Mouse (Mus musculus) inflammation-experienced regulatory T-cells, adult 6 months (primary cell): ENCODE measurements around the gene E030030I06Rik. TPM values are rescaled to one million over a fixed set of nuclear protein-coding genes. Genes with fewer than 3 reads are reported as not detected.
"Not testable (repeated sequence)": the region's sequence is repeated elsewhere in the genome, so short reads cannot be mapped to it uniquely, and the experiment has no call there.

ENCODE experiments used
- ATAC-seq: one replicate; pipeline ENCODE4 v1.8.0; 2017
- polyA plus RNA-seq, 3 experiments: library from polyadenylated mRNA; unstranded; fragments of 100-300 nt; shearing (Covaris generic); gene quantifications; one replicate each; pipeline ENCODE4 v1.2.1; 2017

The E030030I06Rik gene
- polyA plus RNA-seq: 10 to 100 TPM in 2 of 3 experiments, 1 to 10 TPM in 1; 9.4 to 12.6 (median 12.1) TPM

DNA sequence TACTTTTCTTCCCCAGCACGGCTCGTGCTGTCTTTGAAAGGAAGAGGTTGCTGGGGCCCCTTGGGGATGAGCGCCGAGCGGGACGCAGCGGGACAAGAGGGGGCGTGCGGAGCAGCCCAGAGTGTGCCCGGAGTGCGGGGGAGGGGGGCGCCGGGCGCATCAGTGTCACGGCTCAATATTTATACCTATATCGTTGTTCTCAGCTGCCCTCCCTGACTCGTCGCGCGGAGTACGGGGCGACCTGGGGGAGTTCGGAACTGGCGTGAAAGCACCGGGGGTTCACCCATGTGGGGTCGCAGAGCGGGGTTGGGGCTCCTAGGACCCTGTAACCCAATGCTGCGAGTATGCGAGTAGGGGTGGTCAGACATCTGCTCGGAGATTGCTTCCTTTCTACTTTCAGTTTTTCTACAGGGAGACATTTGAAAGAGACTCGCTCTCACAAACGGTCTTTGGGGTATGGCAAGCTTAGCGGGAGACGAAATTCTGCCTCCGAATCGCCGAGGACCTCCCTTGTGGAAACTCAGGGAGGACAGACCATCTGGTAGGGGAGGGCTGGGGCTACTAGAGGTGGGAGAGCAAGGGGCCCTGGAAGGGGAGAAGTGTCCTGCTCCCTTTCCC, at the start of gene E030030I06Rik:
E030030I06Rik (minus strand) TSS at position 198 of the 618 bp plus-strand sequence.
- ATAC-seq: peak; percentile 12

DNA sequence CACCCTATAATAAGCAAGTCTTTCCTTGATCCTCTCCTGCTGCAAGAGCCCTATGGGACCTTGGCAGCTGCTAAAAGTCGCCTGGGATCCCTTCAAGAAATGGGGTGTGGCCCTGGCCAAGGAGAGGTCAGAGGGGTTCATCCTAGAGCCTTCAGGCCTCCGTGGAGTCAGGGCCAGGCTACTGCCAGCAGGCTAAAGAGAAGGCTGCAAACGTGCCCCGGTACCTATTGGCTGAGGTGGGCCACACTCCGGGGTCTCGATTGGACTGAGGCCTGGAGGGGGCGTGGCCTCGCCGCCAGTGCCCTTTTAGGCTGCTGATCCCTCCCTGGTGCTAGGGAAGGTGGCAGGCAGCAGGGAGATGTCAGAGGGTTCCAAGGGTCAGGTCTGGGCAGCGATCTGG, 42.0 kb upstream of the E030030I06Rik start:
- not testable (repeated sequence) for ATAC-seq

GRCm38 (mm10) chr10:22176515-22176914, 27.4 kb upstream of the E030030I06Rik start:
- not testable (repeated sequence) for ATAC-seq

DNA sequence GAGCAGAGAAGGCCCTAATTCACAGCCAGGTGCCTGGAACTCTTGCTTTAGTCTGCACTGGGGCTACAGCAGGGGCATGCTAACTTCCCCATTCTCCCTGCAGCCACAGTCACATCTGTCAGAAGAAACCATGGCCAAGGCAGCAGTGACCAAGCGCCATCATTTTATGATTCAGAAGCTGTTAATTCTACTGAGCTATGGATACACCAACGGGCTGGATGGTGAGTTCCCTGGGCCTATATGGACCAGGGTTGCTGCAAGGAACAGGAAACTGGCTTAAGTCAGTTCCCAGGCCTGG, 25.1 kb upstream of the E030030I06Rik start:
- not testable (repeated sequence) for ATAC-seq

DNA sequence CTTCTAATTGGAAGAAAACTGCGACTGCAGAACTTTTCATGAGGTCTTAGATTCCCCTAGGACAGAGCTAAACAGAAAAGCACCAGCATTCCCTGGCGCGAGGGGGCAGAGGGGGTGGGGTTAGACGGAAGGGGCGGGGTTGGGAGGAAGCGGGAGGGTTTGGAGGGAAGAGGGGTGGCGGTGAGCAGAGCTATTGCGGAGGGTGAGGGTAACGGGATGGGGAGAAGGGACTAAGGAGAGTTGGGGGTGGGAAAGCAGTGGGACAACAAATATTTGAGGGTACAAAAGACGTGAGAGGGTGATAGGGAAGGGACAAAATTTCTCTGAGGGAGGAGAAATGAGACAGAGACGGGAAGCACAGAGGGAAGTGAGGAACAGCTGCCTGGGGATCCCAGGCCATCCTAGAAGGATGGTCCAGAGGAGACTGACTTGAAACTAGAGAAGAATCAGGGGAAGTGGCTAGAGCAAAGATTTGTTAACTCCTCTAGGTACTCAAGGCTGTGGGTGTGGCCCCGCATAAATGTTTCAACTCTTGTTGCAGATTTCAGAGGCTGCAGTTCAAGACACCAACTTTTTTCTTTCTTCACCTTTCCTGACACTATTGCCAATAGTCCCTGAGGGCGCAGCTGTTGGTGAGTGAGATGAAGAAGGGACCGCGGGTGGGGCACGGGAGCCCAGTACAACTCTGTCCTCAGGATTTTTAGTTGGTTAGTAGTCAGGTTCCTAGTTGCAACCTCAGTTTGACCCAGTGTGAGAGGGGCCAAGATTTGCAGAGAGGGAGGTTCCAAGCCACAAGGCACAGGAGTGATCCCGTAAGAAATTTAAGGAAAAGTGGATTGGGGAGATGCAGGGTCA, 24.5 kb upstream of the E030030I06Rik start:
- ATAC-seq: not testable (repeated sequence)

DNA sequence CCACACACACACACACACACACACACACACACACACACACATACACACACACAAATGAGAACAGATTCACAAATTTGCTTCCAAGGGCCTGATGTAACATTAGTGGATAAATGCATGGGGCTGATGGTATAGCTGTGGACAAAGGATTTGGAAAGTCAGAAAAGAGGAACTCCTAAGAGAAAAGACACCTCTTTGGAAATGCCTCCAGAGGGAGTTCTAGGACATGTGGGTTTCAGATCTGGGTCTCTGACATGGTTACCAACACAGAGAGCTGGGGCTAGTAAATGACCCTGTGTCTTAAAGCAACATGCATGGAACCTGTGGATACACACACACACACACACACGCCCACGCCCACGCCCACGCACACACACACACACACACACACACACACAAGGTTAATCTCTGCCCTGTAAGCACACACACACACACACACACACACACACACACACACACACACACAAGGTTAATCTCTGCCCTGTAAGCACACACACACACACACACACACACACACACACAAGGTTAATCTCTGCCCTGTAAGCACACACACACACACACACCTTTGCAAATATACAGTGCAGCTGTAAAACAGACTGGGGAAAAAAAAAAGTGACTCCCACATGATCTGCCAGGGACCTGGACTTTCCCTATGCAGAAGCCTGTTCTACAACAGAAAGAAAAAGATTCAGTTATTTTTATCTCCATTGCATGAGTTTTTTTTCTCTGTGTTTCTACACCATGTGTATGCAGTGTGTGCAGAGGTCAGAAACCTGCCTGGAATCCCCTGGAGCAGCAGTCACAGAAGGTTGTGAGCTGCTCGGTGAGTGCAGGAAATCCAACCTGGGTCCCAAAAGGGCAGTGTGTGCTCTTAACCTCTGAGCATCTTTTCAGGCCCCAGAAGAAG, 23.6 kb upstream of the E030030I06Rik start:
- ATAC-seq: not testable (repeated sequence)

DNA sequence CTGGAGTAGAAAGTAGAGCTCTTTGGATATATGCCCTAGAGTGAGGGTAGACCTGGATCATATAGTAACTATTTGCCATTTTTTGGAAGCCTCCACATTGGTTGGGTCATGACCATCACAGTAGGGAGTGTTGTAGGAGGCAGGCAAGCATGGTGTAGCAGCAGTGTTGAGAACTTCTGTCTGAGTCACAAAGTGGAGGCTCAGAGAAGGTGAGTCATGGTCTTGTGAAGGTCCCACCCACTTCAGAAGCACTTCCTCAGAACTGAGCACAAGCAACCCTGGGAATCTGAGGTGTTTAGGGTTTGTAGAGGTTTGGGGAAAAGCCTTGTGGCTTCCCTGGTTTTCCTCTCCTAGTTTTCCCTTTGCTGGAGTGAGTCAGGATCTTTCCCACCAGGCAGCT, 20.0 kb upstream of the E030030I06Rik start:
- not testable (repeated sequence) for ATAC-seq

- not testable (repeated sequence) for ATAC-seq
Observed at GRCm38 (mm10) chr10:22167061-22167460, 18.0 kb upstream of the E030030I06Rik start.

GRCm38 (mm10) chr10:22166025-22166424, 17.0 kb upstream of the E030030I06Rik start:
- not testable (repeated sequence) for ATAC-seq

DNA sequence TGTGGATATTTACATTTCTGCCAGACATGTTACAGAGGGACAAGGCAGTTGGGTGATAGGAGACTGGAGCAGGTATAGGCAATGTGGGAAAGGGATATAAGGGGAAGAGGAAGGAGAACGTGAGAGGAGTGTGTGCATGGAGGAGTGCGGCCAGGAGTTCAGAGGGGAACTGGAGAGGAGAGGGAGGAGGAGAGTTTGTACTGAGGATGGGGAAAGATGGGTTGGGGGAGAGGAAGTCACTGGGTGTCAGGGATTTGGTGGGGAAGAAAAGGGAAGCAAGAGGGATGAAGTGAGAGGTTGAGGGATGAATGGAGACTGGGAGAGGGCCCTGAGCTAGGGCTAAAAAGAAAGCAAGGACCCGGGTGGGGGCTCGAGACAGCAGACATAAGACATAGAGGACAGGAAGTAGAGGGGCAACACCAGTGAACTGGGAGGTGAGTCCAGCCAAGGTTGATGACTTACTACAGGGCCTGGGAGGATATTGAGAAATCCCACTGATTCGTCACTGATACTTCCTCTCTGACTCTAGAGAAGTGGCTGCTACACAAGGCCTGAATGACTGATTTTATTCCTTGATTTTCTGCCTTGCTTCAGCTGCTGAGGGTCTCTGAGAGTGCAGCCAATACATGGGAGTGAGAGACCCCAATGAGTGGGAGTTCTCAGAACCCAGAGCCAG, 16.4 kb upstream of the E030030I06Rik start:
- not testable (repeated sequence) for ATAC-seq

DNA sequence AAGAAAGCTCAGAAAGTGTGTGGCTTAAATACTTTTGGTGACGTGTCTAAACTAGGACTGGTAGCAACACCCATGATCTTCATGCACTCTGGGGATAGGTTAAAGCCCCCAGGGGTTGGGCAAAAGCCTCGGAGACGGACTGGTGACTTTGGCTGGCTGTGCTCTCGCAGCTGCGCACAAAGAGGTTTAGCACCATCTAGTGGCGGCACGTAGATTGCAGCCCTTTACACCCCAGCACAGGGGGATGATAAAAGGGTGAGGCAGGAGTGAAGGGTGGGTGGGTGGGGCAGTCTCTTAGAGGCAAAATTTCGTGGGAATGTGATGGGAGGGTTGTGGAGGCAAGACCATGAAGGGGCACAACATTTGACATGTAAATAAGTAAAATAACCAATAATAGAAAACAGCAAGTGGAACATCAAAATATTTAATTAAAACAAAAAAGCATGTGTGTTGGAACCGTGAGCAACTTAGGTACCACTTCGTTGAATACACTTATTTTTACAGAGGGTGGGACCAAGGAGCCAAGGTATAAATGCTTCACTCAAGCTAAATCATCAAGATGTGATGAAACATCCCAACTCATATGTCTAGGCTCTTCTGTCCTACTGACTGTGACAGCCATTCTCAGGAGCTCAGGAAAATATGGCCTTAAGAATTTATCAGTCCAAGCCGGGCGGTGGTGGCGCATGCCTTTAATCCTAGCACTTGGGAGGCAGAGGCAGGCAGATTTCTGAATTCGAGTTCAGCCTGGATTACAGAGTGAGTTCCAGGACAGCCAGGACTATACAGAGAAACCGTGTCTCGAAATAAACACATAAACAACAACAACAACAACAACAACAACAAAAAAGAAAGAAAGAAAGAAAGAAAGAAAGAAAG, 14.9 kb upstream of the E030030I06Rik start:
- not testable (repeated sequence) for ATAC-seq

DNA sequence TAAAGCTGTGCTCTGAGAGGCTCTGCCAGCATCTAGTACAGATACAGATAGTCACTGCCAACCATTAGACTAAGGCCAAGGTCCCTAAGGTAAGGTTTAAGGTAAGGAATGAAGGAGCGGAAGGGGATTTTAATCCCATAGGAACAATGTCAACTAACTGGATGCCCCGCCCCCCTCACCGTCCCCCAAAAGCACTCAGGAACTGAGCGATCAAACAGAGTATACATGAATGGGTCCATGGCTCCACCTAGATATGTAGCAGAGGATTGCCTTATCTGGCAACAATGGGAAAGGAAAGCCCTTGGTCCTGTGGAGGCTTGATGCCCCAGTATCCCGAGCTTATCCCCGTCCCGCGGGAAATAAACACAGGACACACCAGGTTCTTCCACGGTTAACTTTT, 14.2 kb upstream of the E030030I06Rik start:
- ATAC-seq: not testable (repeated sequence)

DNA sequence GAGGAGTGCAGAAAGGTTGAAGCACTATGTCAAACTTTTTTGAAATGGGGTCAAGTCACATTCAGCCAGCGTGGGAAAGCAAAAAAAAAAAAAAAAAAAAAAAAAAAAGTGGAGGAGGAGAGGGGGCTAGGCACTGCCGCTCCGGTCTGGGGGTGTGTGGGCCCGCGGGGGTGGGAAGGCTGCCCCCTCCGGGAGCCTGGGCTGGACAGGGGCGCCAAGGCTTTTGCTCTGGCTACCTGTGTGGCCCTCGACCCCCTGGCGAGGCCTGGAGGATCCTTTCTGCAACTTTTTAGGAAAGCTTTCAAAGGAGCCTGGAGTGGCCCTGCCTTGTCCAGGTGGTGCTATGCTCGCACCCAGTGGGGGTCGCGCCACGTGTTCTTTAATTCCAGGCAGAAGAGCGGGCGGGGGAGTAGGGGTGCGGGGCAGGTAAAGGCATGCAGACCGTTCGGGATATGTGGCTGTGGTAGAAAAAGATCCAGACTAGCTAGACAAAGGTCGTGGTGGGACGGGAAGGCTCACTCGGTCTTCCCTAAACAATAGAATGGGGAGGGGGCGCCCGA, 10.6 kb upstream of the E030030I06Rik start:
- no peak for ATAC-seq

DNA sequence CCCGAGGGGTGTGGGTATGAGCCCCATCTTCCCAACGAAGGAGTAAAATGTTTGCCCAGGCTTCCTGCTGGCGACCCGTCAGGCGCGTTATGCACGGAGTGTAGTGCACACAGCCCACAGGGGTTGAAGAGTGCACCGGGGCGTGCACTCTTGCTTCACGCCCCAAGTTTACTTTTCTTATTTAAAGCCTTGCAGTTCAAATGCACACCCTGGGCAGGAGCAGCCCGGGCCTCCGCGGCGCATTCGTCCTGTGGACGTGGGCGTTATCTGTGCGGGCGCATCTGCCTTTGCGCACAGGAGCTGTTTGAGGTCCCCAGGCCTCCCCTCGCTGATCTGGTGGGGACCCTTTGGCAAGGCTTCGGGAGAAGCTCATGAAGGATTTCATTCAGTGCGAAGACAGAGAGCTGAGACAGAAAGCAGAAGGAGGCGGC, 10.1 kb upstream of the E030030I06Rik start:
- ATAC-seq: no peak

DNA sequence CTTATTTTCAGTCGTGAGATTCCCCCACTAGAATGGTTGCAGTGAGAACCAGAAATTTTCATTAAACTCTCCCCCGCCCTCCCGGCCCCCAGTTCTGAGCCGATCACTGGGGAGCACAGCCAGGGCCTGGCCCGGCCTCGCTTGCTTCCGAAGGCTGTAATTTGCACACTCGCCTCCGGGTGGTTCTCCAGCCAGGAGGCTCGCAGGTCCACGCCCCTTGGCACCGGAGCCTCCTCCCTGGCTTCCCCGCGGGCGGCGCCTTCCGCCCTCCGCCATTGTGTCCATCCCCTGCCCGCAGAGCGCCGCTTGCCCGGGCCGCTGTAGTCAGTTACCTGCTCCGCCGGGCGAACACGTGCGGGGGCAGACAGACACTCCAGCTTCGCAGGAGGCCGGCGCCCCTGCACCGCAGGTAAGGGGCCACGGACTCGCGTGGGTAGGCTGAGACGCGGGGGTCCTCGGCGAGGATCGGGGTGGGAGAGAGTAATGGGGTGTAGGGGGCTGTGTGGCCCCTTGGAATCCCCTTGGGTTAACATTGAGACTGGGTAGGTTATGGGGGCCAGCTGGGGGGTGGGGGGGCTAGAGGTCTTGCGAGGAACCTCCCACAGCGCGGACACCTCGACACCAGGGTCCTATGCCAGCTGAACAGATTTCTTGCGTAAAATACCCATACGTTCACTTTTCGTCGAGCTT, 9.4 kb upstream of the E030030I06Rik start, which contains the start of the genes Raet1e and H60b:
Raet1e (plus strand) TSS at position 260 of the 690 bp plus-strand sequence.
H60b (plus strand) TSS at position 277 of the 690 bp plus-strand sequence.
- peak; percentile 45 for ATAC-seq

DNA sequence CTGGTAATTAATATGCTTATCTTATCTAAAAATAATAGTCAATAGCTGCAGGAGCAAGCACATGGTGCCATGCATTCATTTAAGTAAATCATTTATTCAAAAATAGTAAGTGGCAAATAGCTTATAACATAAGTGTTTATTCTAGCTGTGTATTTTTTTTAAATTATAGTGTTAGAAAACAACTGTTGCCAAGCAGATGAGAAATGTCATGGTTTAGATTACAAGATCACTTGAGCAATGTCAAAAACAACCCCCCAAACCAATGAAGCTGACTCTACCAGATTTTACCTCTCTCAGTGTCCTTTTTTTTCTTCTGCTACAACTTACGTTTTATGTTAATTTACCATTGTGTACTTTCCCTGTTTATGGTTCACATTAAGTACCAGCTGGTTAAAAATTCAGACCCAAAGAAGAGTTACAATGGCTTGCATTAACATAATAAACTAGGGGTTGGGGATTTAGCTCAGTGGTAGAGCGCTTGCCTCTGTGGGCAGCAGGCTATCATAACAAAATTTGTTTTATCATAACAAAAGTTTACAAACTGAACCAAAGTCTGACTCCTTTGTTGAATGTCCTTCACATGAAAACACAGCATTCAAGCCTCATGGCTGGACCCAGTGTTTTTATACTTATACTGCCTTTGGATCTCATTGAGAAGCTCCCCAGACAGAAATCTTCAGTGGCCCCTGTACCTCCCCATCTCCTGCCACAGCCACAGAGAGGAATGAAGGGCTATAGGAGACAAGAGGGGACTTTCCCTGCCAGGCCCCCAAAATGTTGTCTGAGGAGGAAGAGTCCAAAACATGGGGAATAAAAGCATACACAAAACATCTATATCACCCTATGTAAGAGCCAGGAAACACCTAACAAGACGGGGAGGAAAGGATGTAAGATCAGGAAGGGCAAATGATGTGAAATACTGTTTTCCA, 6.1 kb upstream of the E030030I06Rik start:
- ATAC-seq: no peak

- not testable (repeated sequence) for ATAC-seq
Observed at GRCm38 (mm10) chr10:22154127-22154526, 5.1 kb upstream of the E030030I06Rik start.

DNA sequence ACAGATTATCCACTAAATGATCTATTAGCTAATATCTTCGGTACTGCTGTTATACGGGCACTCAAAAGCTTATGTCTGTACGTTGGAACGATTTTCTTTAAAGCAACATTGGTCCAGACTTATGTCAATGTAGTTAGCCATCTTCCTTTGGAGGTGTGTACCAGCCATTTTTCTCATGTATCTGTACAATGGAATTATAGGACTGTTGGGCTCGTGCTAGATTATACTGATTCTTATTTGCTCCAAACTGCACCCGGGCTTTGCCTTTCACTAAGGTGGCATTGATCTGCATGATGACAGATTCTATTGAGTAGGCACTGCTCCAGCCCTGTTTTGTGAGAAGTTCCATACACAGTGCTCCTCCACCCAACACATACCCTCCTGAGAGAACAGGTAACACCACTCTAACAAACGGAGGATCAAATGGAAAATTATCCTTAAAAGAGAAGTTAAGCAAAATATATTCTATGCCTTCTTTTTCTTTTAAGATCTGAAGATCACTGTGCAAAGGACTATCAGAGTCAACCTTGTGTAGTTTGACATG, 4.1 kb upstream of the E030030I06Rik start:
- ATAC-seq: not testable (repeated sequence)
